ENCODE assay signal across 25 mouse cellular contexts in genomic region chr7:30820131-30820530, GRCm38 (mm10). TPM values are rescaled to one million over a fixed set of nuclear protein-coding genes. Genes with fewer than 3 reads are reported as not detected.
A peak's percentile ranks its signal among the peaks of the same experiment; 100 is the strongest.
DNase-seq lines count a peak whose midpoint lies in the region; ATAC-seq and TF ChIP-seq lines count a peak whose summit lies in the region.
"Had no signal": no experiment of that assay in that cellular context is flagged by ENCODE, and none has a peak within 500 bp of the region (broad histone marks: within the 10 kb centered on the region; RNA-seq: fewer than 3 reads in every experiment).

No protein-coding gene starts in this region.

- TF ChIP-seq CTCF in lung, embryonic 14.5 days (IDR thresholded peaks at IDR 0.05; ENCODE audit: low read depth), result no peak
- no peak for TF ChIP-seq CTCF in lung, adult 2 months (IDR thresholded peaks at IDR 0.05; ENCODE audit: insufficient read depth, low read length)
- no peak for TF ChIP-seq CTCF in bone marrow, adult 2 months (IDR thresholded peaks at IDR 0.05; ENCODE audit: control insufficient read depth, insufficient read depth, low read length)

- no peak overlapping the region for H3K9ac ChIP-seq in lung, embryonic 14.5 days
- H3K9ac ChIP-seq in liver, embryonic 15.5 days, result no peak overlapping the region
- H3K9ac ChIP-seq in midbrain, embryonic 15.5 days, result no peak overlapping the region
- H3K9ac ChIP-seq: embryonic facial prominence, embryonic 13.5 days; hindbrain, embryonic 13.5 days; midbrain, embryonic 13.5 days had no signal

- TF ChIP-seq POLR2A in lung, adult 2 months (IDR thresholded peaks at IDR 0.05; ENCODE audit: borderline replicate concordance, extremely low read depth, low read depth, low read length), result no peak
- no peak for TF ChIP-seq POLR2A in bone marrow, adult 2 months (IDR thresholded peaks at IDR 0.05; ENCODE audit: borderline replicate concordance, control insufficient read depth, low read depth, low read length)

- no peaks in the 10 kb centered on the region for H3K4me1 ChIP-seq in lung, embryonic 14.5 days (ENCODE audit: insufficient read depth)
- peaks cover 4% of the 10 kb centered on the region for H3K4me1 ChIP-seq in lung, adult 2 months (ENCODE audit: control insufficient read depth, insufficient read depth, low read length)
- peaks cover 9% of the 10 kb centered on the region for H3K4me1 ChIP-seq in bone marrow, adult 2 months (ENCODE audit: control insufficient read depth, insufficient read depth, low read length)
- peaks cover 21% of the 10 kb centered on the region for H3K4me1 ChIP-seq in liver, embryonic 15.5 days (replicated peaks)
- no peaks in the 10 kb centered on the region for H3K4me1 ChIP-seq in midbrain, embryonic 15.5 days
- H3K4me1 ChIP-seq: embryonic facial prominence, embryonic 13.5 days; hindbrain, embryonic 13.5 days; midbrain, embryonic 13.5 days had no signal

- no peak for ATAC-seq in lung, embryonic 14.5 days (ENCODE audit: insufficient read depth)
- no peak for ATAC-seq in liver, embryonic 15.5 days (ENCODE audit: insufficient read depth)
- no peak for ATAC-seq in midbrain, embryonic 15.5 days (replicated peaks)
- no peak for ATAC-seq in inflammation-experienced regulatory T-cells, adult 6 months
- ATAC-seq: midbrain, embryonic 13.5 days had no signal

- no peak overlapping the region for H3K4me3 ChIP-seq in lung, embryonic 14.5 days (ENCODE audit: low read depth, low read length)
- H3K4me3 ChIP-seq in lung, adult 2 months (replicated peaks; ENCODE audit: extremely low read depth, low read depth, low read length), result no peak overlapping the region
- peak overlapping the region; percentile 62 for H3K4me3 ChIP-seq in bone marrow, adult 2 months (replicated peaks; ENCODE audit: control insufficient read depth, low read depth, low read length)
- no peak overlapping the region for H3K4me3 ChIP-seq in liver, embryonic 15.5 days (replicated peaks)
- H3K4me3 ChIP-seq in midbrain, embryonic 15.5 days, result no peak overlapping the region
- H3K4me3 ChIP-seq: embryonic facial prominence, embryonic 13.5 days; hindbrain, embryonic 13.5 days; layer of hippocampus, adult 2 months; midbrain, embryonic 13.5 days had no signal

- no peaks in the 10 kb centered on the region for H3K36me3 ChIP-seq in lung, embryonic 14.5 days (ENCODE audit: insufficient read depth)
- no peaks in the 10 kb centered on the region for H3K36me3 ChIP-seq in liver, embryonic 15.5 days (replicated peaks)
- no peaks in the 10 kb centered on the region for H3K36me3 ChIP-seq in splenic B cell, adult 2 months (ENCODE audit: control insufficient read depth, insufficient read depth, low read length, poor library complexity, severe bottlenecking)
- H3K36me3 ChIP-seq in midbrain, embryonic 15.5 days (replicated peaks), result no peaks in the 10 kb centered on the region
- H3K36me3 ChIP-seq: embryonic facial prominence, embryonic 13.5 days; hindbrain, embryonic 13.5 days; midbrain, embryonic 13.5 days had no signal

- 42% methylated on average over 6 of the region's 6 CpGs for WGBS in lung, embryonic 14.5 days
- WGBS in lung, adult 2 months, result 40% methylated on average over 6 of the region's 6 CpGs
- WGBS in bone marrow, adult 2 months, result 5% methylated on average over 6 of the region's 6 CpGs
- 34% methylated on average over 6 of the region's 6 CpGs for WGBS in liver, embryonic 15.5 days (ENCODE audit: insufficient replicate concordance)
- WGBS in midbrain, embryonic 15.5 days, result 70% methylated on average over 6 of the region's 6 CpGs

- no peaks in the 10 kb centered on the region for H3K9me3 ChIP-seq in lung, embryonic 14.5 days (ENCODE audit: low read depth, low read length)
- H3K9me3 ChIP-seq in liver, embryonic 15.5 days (replicated peaks), result no peaks in the 10 kb centered on the region
- no peaks in the 10 kb centered on the region for H3K9me3 ChIP-seq in midbrain, embryonic 15.5 days
- H3K9me3 ChIP-seq: embryonic facial prominence, embryonic 13.5 days; hindbrain, embryonic 13.5 days; midbrain, embryonic 13.5 days had no signal

- H3K27me3 ChIP-seq in lung, embryonic 14.5 days (ENCODE audit: insufficient read depth, low read length), result no peaks in the 10 kb centered on the region
- no peaks in the 10 kb centered on the region for H3K27me3 ChIP-seq in liver, embryonic 15.5 days
- no peaks in the 10 kb centered on the region for H3K27me3 ChIP-seq in splenic B cell, adult 2 months (ENCODE audit: control insufficient read depth, insufficient read depth, low read length, poor library complexity, severe bottlenecking)
- H3K27me3 ChIP-seq in midbrain, embryonic 15.5 days (replicated peaks), result no peaks in the 10 kb centered on the region; the same call in 1 of the 2 replicates
- H3K27me3 ChIP-seq: CH12.LX; embryonic facial prominence, embryonic 13.5 days; hindbrain, embryonic 13.5 days; midbrain, embryonic 13.5 days had no signal

- H3K4me2 ChIP-seq in lung, embryonic 14.5 days, result no peak overlapping the region
- peak overlapping the region; percentile 36; the same call in 1 of the 2 replicates for H3K4me2 ChIP-seq in liver, embryonic 15.5 days
- no peak overlapping the region for H3K4me2 ChIP-seq in midbrain, embryonic 15.5 days
- H3K4me2 ChIP-seq: embryonic facial prominence, embryonic 13.5 days; hindbrain, embryonic 13.5 days; midbrain, embryonic 13.5 days had no signal

- peak; percentile 26 for DNase-seq in lung, embryonic 14.5 days
- DNase-seq in lung, adult 2 months, result no peak
- DNase-seq in splenic B cell, adult 2 months (ENCODE audit: low read depth, low spot score), result peak; percentile 62
- DNase-seq in adrenal gland, postnatal 4 days (ENCODE audit: low spot score in 2 of 2), result no peak
- DNase-seq: adrenal gland, adult 8-10 months; cerebellum, adult 9-10 months; gastrocnemius, postnatal 14 days; kidney, adult 18-20 months; kidney, postnatal 10 days; lung, postnatal 10 days; retina, postnatal 1 day; thymus, adult 18-20 months had no signal

- H3K27ac ChIP-seq in lung, embryonic 14.5 days (ENCODE audit: low read depth), result no peak overlapping the region
- peak overlapping the region; percentile 66 for H3K27ac ChIP-seq in bone marrow, adult 2 months (ENCODE audit: control insufficient read depth, insufficient read depth, low read depth, low read length, poor library complexity)
- no peak overlapping the region for H3K27ac ChIP-seq in liver, embryonic 15.5 days (replicated peaks)
- H3K27ac ChIP-seq in midbrain, embryonic 15.5 days, result no peak overlapping the region
- H3K27ac ChIP-seq: embryonic facial prominence, embryonic 13.5 days; hindbrain, embryonic 13.5 days; layer of hippocampus, adult 2 months; midbrain, embryonic 13.5 days had no signal

RNA-seq across cellular contexts. Expression of gene Ffar2, which starts 3.4 kb away (rescaled TPM):
- polyA plus RNA-seq in lung, embryonic 14.5 days (2014; fragmentation: Nextera tagmentation; extraction: Ambion mirVana), result 0.20 and 0.39 TPM in 2 replicates
- polyA plus RNA-seq in lung, adult 2 months (2012; rRNA removed), result 3.0 and 5.2 TPM in 2 replicates
- 3.6 and 18.3 TPM in 2 replicates for polyA plus RNA-seq in bone marrow, adult 2 months (2011; ENCODE audit: insufficient read depth, insufficient read length, low replicate concordance, missing spikeins)
- polyA plus RNA-seq in liver, embryonic 15.5 days (2015; fragmentation: Nextera tagmentation; extraction: Ambion mirVana), result 0.94 and 1.2 TPM in 2 replicates
- polyA plus RNA-seq in midbrain, embryonic 15.5 days (2015; fragmentation: Nextera tagmentation; extraction: Ambion mirVana), result not detected in 2 replicates
- total RNA-seq in adrenal gland, postnatal 4 days (2021), result 1 to 10 TPM; 2.7 to 2.9 TPM
- 1 to 10 TPM in 1 of 3 experiments, under 1 TPM in 2; 0.50 to 3.1 (median 0.82) TPM for polyA plus RNA-seq in inflammation-experienced regulatory T-cells, adult 6 months (2017; shearing (Covaris generic))
- total RNA-seq: layer of hippocampus, adult 2 months; left cerebral cortex, adult 8-10 months had no signal
- polyA plus RNA-seq: embryonic facial prominence, embryonic 13.5 days; limb, embryonic 11.5 days had no signal

RNA-seq across cellular contexts. Expression of gene Krtdap, which starts 32.4 kb away (rescaled TPM):
- polyA plus RNA-seq in lung, embryonic 14.5 days (2014; fragmentation: Nextera tagmentation; extraction: Ambion mirVana), result not detected in 2 replicates
- 307 TPM in 1 of 2 replicates, not detected in the other for polyA plus RNA-seq in lung, adult 2 months (2012; rRNA removed)
- not detected in 2 replicates for polyA plus RNA-seq in bone marrow, adult 2 months (2011; ENCODE audit: insufficient read depth, insufficient read length, low replicate concordance, missing spikeins)
- polyA plus RNA-seq in liver, embryonic 15.5 days (2015; fragmentation: Nextera tagmentation; extraction: Ambion mirVana), result 0.21 and 2.5 TPM in 2 replicates
- 4.4 TPM in 1 of 2 replicates, not detected in the other for polyA plus RNA-seq in midbrain, embryonic 15.5 days (2015; fragmentation: Nextera tagmentation; extraction: Ambion mirVana)
- 1 to 10 TPM; 1.9 to 3.1 TPM for total RNA-seq in adrenal gland, postnatal 4 days (2021)
- polyA plus RNA-seq in inflammation-experienced regulatory T-cells, adult 6 months (2017; shearing (Covaris generic)), result not detected
- total RNA-seq: adrenal gland, adult 8-10 months; CH12.LX; layer of hippocampus, adult 2 months; left cerebral cortex, adult 8-10 months had no signal
- polyA plus RNA-seq: hindbrain, embryonic 13.5 days; limb, embryonic 11.5 days; midbrain, embryonic 13.5 days had no signal

RNA-seq across cellular contexts. Expression of gene Ffar3, which starts 35.8 kb away (rescaled TPM):
- not detected in 2 replicates for polyA plus RNA-seq in lung, embryonic 14.5 days (2014; fragmentation: Nextera tagmentation; extraction: Ambion mirVana)
- polyA plus RNA-seq in lung, adult 2 months (2012; rRNA removed), result not detected in 2 replicates
- not detected in 2 replicates for polyA plus RNA-seq in bone marrow, adult 2 months (2011; ENCODE audit: insufficient read depth, insufficient read length, low replicate concordance, missing spikeins)
- polyA plus RNA-seq in liver, embryonic 15.5 days (2015; fragmentation: Nextera tagmentation; extraction: Ambion mirVana), result not detected in 2 replicates
- polyA plus RNA-seq in midbrain, embryonic 15.5 days (2015; fragmentation: Nextera tagmentation; extraction: Ambion mirVana), result not detected in 2 replicates
- total RNA-seq in adrenal gland, postnatal 4 days (2021), result 1 to 10 TPM in 1 of 2 experiments, under 1 TPM in 1; 0.37 to 1.6 TPM
- polyA plus RNA-seq in inflammation-experienced regulatory T-cells, adult 6 months (2017; shearing (Covaris generic)), result under 1 TPM in 1 of 3 experiments, not detected in 2; 0.27 TPM
- total RNA-seq: CH12.LX; gastrocnemius, postnatal 14 days; layer of hippocampus, adult 2 months; left cerebral cortex, adult 8-10 months had no signal
- polyA plus RNA-seq: embryonic facial prominence, embryonic 13.5 days; heart, postnatal 0 days; midbrain, embryonic 13.5 days; urinary bladder, adult 2 months had no signal

RNA-seq across cellular contexts. Expression of gene Ffar1, which starts 41.2 kb away (rescaled TPM):
- not detected in 2 replicates for polyA plus RNA-seq in lung, embryonic 14.5 days (2014; fragmentation: Nextera tagmentation; extraction: Ambion mirVana)
- 0.78 and 1.3 TPM in 2 replicates for polyA plus RNA-seq in lung, adult 2 months (2012; rRNA removed)
- polyA plus RNA-seq in bone marrow, adult 2 months (2011; ENCODE audit: insufficient read depth, insufficient read length, low replicate concordance, missing spikeins), result 2.1 and 4.9 TPM in 2 replicates
- polyA plus RNA-seq in liver, embryonic 15.5 days (2015; fragmentation: Nextera tagmentation; extraction: Ambion mirVana), result not detected in 2 replicates
- polyA plus RNA-seq in midbrain, embryonic 15.5 days (2015; fragmentation: Nextera tagmentation; extraction: Ambion mirVana), result not detected in 2 replicates
- total RNA-seq in adrenal gland, postnatal 4 days (2021), result under 1 TPM in 1 of 2 experiments, not detected in 1; 0.59 TPM
- under 1 TPM in 2 of 3 experiments, not detected in 1; 0.17 to 0.20 TPM for polyA plus RNA-seq in inflammation-experienced regulatory T-cells, adult 6 months (2017; shearing (Covaris generic))
- total RNA-seq: adrenal gland, adult 8-10 months; gastrocnemius, postnatal 14 days; layer of hippocampus, adult 2 months; left cerebral cortex, adult 8-10 months had no signal
- polyA plus RNA-seq: embryonic facial prominence, embryonic 13.5 days; heart, postnatal 0 days; hindbrain, embryonic 13.5 days; limb, embryonic 11.5 days; midbrain, embryonic 13.5 days; urinary bladder, adult 2 months had no signal

RNA-seq across cellular contexts. Expression of gene Dmkn, which starts 56.6 kb away (rescaled TPM):
- polyA plus RNA-seq in lung, embryonic 14.5 days (2014; fragmentation: Nextera tagmentation; extraction: Ambion mirVana), result 2.4 TPM in 2 replicates
- polyA plus RNA-seq in lung, adult 2 months (2012; rRNA removed), result 43.8 and 486 TPM in 2 replicates
- polyA plus RNA-seq in bone marrow, adult 2 months (2011; ENCODE audit: insufficient read depth, insufficient read length, low replicate concordance, missing spikeins), result 3.1 TPM in 1 of 2 replicates, not detected in the other
- polyA plus RNA-seq in liver, embryonic 15.5 days (2015; fragmentation: Nextera tagmentation; extraction: Ambion mirVana), result 0.32 and 0.99 TPM in 2 replicates
- 1.2 and 3.4 TPM in 2 replicates for polyA plus RNA-seq in midbrain, embryonic 15.5 days (2015; fragmentation: Nextera tagmentation; extraction: Ambion mirVana)
- 1 to 10 TPM; 3.2 to 4.2 TPM for total RNA-seq in adrenal gland, postnatal 4 days (2021)
- not detected for polyA plus RNA-seq in inflammation-experienced regulatory T-cells, adult 6 months (2017; shearing (Covaris generic))
- total RNA-seq: CH12.LX had no signal
- polyA plus RNA-seq: limb, embryonic 11.5 days had no signal

Comparison
In these comparisons a context has a peak if more than half of its experiments do, and no peak if none do; other contexts are left out.
1. DNase-seq: peak in lung, embryonic 14.5 days (single experiment) and splenic B cell, adult 2 months (single experiment); none in lung, adult 2 months (single experiment) and adrenal gland, postnatal 4 days (0 of 2).